Mouse (Mus musculus) forebrain, embryonic 10.5 days (tissue): ENCODE measurements around the gene Ralgps1. TPM values are rescaled to one million over a fixed set of nuclear protein-coding genes. Genes with fewer than 3 reads are reported as not detected.

Source experiments
- DNase-seq: peaks from one replicate; pipeline ENCODE4 v3.0.0-alpha.2; 2017; ENCODE audit warnings: low spot score; ENCODE audit errors: extremely low spot score
- H3K27ac ChIP-seq: fragments of 300-500 bp; sonication (generic); 2 replicates; pipeline ENCODE4 v1.5.1; 2016; ENCODE audit warnings: mild to moderate bottlenecking
- H3K27me3 ChIP-seq: fragments of 300-500 bp; sonication (generic); 2 replicates; pipeline ENCODE4 v1.6.1; 2016; ENCODE audit warnings: mild to moderate bottlenecking; ENCODE audit not compliant: poor library complexity, severe bottlenecking
- H3K36me3 ChIP-seq: fragments of 300-500 bp; sonication (generic); replicated peaks from 2 replicates; pipeline ENCODE4 v1.6.1; 2016; ENCODE audit warnings: mild to moderate bottlenecking, moderate library complexity
- H3K4me1 ChIP-seq: fragments of 300-500 bp; sonication (generic); 2 replicates; pipeline ENCODE4 v1.6.1; 2016
- H3K4me3 ChIP-seq: fragments of 300-500 bp; sonication (generic); 2 replicates; pipeline ENCODE4 v1.5.1; 2016; ENCODE audit warnings: mild to moderate bottlenecking, moderate library complexity
- H3K9me3 ChIP-seq: fragments of 300-500 bp; sonication (generic); 2 replicates; pipeline ENCODE4 v1.6.1; 2016; ENCODE audit warnings: mild to moderate bottlenecking, moderate library complexity
- WGBS: fragments of 180-500 bp; shearing (Covaris S2); methylation state at CpG from one replicate; pipeline ENCODE4 v1.1.7; 2016; 5-methylcytosine and 5-hydroxymethylcytosine counted together
- polyA plus RNA-seq: library from polyadenylated mRNA; unstranded; fragments of >200 nt; fragmentation: Nextera tagmentation; extraction: Ambion mirVana; gene quantifications from 2 replicates; pipeline ENCODE4 v1.2.1, GENCODE M21; 2016

Gene Ralgps1
- polyA plus RNA-seq, 1 experiment from 2014 or later, result 6.9 TPM

DNA sequence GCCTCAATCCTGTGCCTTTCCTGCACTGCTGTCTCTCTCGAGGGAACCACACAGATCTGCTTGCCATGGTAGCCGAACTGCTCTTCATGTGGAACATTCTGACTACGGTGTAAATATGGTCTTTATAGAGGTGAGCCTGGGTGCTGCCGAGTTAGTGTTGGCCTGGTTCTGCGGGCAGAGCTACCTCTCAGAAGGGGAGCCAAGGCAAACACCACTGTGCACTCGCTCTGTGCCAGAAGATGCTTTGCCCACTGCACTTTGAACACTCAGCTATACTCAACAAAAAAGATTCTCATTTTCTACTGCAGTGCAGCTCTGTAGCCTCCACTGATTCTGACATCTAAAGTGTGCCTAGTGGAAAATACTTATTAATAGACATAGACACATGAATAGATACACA, 133.7 kb downstream of the Ralgps1 start:
- WGBS, result 93% methylated on average over 6 of the region's 6 CpGs
- peaks cover 17% of the 10 kb centered on the region for H3K4me1 ChIP-seq
- H3K9me3 ChIP-seq, result no peaks in the 10 kb centered on the region
- H3K27me3 ChIP-seq, result no peaks in the 10 kb centered on the region
- no peak overlapping the region for H3K4me3 ChIP-seq
- no peak overlapping the region for H3K27ac ChIP-seq
- H3K36me3 ChIP-seq, result peaks cover 32% of the 10 kb centered on the region
- DNase-seq, result no peak

DNA sequence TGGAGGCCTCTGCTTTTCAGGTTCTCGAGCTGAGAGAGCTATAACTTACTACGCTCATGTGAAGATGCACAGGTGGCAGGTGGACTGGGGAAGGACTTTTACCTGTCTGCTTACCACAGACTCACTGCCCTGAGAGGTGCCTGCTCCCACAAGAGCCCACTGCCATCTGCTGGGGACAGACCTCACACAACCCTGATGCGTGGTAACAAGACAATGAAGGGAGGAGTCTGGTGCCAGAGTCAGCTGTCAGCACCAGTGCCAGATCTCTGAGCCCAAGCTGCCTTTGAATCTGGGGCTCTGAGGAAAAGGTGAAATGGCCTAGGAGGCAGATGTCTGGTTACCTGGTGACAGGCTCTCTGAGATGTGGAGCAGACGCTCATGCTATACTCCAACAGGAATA, 136.4 kb downstream of the Ralgps1 start:
- Histone ChIP-seq H3K4me3 (no peak overlapping the region), H3K4me1 (peaks cover 30% of the 10 kb centered on the region), H3K36me3 (peaks cover 46% of the 10 kb centered on the region), H3K27me3 (no peaks in the 10 kb centered on the region), H3K9me3 (no peaks in the 10 kb centered on the region), H3K27ac (no peak overlapping the region)
- no peak for DNase-seq
- WGBS, result 85% methylated on average over 4 of the region's 4 CpGs

DNA sequence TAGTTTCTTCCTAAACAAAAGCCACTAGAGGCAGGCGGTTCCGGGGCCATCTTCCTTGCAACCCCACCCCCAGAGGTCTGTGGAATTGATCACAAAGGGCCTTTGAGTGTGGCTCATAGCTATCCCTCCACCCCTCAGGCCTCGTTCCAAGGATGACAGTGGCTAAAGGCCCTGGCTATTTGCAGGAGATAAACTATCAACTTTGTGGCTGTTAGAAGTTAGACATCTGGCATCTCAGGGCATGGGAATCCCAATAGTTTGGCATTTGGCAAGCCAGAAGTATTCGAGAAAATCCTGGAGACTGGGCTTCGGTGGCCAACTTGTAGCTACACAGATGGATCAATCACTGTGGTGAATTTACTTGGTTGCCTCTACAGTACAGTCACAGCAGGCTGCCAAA, 137.4 kb downstream of the Ralgps1 start:
- no peak for DNase-seq
- no peaks in the 10 kb centered on the region for H3K27me3 ChIP-seq
- H3K4me3 ChIP-seq, result no peak overlapping the region
- H3K36me3 ChIP-seq, result peaks cover 56% of the 10 kb centered on the region
- no peaks in the 10 kb centered on the region for H3K9me3 ChIP-seq
- no peak overlapping the region for H3K27ac ChIP-seq
- H3K4me1 ChIP-seq, result peaks cover 30% of the 10 kb centered on the region
- WGBS, result 76% methylated on average over 5 of the region's 5 CpGs

DNA sequence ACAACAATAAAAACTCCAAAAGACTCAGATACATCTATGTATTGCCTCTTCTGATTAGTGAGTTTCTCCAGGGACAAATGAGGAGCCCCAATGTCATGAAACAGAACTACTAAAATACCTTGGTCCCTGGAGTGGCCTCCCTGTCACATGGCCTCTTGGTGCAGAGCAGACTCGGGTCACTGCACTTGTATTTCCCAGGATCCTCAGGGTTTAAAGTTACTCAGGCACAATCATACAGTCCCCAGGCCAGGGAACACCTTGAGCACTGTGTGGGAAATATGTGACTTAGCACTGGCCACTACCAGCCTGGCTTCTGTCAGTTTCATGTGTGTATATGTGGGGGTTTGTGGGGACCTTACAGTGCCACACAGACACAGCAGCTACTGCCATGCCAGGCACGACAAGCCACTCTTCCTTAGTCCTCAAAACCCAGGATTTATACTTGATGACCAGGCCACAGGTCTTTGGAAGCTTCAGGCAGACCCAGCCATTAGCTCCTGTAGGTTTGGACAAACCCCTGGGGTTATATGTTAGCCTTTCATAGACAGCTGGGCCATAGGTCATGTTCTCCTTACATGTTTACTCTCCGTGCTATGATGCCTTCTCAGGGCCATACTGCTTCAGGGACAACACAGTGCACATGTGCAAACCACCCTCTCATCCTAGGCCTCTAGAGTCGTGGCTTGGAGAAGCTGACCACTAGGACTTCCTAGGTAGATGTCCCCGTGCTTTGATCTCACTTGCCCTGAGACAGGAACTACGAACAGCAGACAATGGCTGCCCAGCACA, 138.3 kb downstream of the Ralgps1 start:
- peaks cover 30% of the 10 kb centered on the region for H3K4me1 ChIP-seq
- no peaks in the 10 kb centered on the region for H3K9me3 ChIP-seq
- WGBS, result 80% methylated on average over 6 of the region's 6 CpGs
- H3K36me3 ChIP-seq, result peaks cover 63% of the 10 kb centered on the region
- no peak overlapping the region for H3K27ac ChIP-seq
- no peak overlapping the region for H3K4me3 ChIP-seq
- no peaks in the 10 kb centered on the region for H3K27me3 ChIP-seq
- DNase-seq, result no peak

DNA sequence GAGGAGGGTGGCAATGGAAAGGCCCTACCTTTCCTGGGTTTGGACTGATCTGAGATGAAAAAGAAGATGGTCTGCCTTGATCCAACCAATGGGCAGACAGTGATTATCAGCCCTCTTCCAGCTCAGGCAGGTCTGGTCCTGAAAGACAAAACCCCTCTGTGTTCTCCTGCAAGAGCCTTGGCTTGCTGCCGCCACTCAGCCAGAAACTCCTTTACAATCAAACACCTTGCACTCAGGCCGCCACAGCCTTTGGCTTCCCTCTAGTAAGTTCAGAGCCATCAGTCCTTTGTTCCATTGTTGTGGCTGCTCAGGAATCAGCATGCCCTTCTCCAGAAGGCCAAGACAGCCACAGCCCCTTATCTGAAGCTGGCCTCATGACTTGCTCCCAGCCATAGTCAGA, 139.5 kb downstream of the Ralgps1 start:
- peaks cover 38% of the 10 kb centered on the region for H3K4me1 ChIP-seq
- H3K27me3 ChIP-seq, result no peaks in the 10 kb centered on the region
- peaks cover 55% of the 10 kb centered on the region for H3K36me3 ChIP-seq
- H3K9me3 ChIP-seq, result no peaks in the 10 kb centered on the region
- no peak for DNase-seq
- 67% methylated on average over 2 of the region's 2 CpGs for WGBS
- peak overlapping the region; percentile 20; the same call in 1 of the 2 replicates for H3K27ac ChIP-seq
- H3K4me3 ChIP-seq, result no peak overlapping the region

DNA sequence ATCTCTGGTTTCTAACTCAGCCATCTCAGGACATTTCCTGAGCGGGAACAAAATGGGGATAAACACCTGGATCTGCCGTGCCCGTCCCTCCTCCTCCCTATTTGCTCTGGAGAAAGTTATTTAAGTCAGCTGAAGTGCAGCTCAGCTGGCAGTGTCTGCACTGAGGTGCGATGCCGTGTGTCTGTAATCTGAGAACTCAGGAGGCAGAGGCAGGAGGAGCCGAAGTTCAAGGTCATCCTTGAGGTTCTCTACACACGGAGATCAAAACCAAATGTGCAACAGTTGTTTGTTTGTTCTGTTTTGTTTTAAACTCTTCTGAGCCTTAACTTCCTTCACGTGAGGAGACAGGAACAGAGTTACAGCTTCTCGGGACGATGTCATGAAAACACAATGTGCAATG, 140.6 kb downstream of the Ralgps1 start:
- H3K9me3 ChIP-seq, result no peaks in the 10 kb centered on the region
- H3K36me3 ChIP-seq, result peaks cover 58% of the 10 kb centered on the region
- H3K4me1 ChIP-seq, result peaks cover 38% of the 10 kb centered on the region
- no peaks in the 10 kb centered on the region for H3K27me3 ChIP-seq
- WGBS, result 81% methylated on average over 10 of the region's 10 CpGs
- DNase-seq, result no peak
- H3K4me3 ChIP-seq, result no peak overlapping the region
- H3K27ac ChIP-seq, result no peak overlapping the region

DNA sequence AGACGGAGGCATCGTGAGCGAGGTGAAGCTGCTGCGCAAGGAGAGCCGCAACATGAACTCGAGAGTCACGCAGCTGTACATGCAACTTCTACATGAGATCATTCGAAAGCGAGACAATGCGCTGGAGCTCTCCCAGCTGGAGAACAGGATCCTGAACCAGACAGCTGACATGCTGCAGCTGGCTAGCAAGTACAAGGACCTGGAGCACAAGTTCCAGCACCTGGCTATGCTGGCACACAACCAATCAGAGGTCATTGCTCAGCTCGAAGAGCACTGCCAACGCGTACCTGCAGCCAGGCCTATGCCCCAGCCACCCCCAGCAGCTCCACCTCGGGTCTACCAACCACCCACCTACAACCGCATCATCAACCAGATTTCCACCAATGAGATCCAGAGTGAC, 142.7 kb downstream of the Ralgps1 start:
- Histone ChIP-seq H3K9me3 (no peaks in the 10 kb centered on the region), H3K4me3 (no peak overlapping the region), H3K4me1 (peaks cover 34% of the 10 kb centered on the region), H3K27ac (no peak overlapping the region), H3K36me3 (peaks cover 61% of the 10 kb centered on the region), H3K27me3 (no peaks in the 10 kb centered on the region)
- no peak for DNase-seq
- 95% methylated on average over 15 of the region's 15 CpGs for WGBS

DNA sequence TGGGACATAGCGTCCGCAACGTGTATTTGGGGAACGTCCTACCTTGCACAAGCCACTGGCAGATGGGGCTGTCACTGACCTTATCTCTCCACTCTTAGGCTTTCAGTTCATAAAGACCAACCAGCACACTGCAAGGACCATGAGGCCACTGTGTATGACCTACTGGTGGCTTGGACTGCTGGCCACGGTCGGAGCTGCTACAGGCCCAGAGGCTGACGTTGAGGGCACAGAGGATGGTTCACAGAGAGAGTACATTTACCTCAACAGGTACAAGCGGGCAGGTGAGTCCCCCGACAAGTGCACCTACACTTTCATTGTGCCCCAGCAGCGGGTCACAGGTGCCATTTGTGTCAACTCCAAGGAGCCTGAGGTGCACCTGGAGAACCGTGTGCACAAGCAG, 143.2 kb downstream of the Ralgps1 start:
- H3K27me3 ChIP-seq, result no peaks in the 10 kb centered on the region
- 92% methylated on average over 11 of the region's 11 CpGs for WGBS
- H3K36me3 ChIP-seq, result peaks cover 61% of the 10 kb centered on the region
- H3K9me3 ChIP-seq, result no peaks in the 10 kb centered on the region
- H3K4me1 ChIP-seq, result peaks cover 29% of the 10 kb centered on the region
- no peak for DNase-seq
- no peak overlapping the region for H3K4me3 ChIP-seq
- no peak overlapping the region for H3K27ac ChIP-seq

DNA sequence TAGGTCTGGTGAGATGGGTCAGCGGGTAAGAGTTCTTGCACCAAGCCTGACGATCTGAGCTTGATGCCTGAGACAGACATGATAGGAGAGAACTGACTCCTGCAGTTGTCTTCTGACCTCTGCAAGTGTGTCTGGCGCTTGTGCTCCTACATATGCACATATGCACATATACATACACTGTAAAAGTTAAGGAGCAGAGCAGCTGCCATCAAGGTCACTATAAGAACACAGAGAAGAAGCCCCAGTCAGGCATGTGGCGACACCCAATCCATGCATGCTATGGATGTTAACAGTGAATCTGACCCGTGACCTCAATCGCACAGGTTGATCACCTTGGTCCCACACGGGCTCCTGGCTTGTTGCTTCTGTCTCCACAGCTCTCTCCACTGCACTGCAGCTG, 145.4 kb downstream of the Ralgps1 start:
- Histone ChIP-seq H3K36me3 (peaks cover 63% of the 10 kb centered on the region), H3K4me1 (peaks cover 12% of the 10 kb centered on the region)
- WGBS, result 93% methylated on average over 7 of the region's 7 CpGs

DNA sequence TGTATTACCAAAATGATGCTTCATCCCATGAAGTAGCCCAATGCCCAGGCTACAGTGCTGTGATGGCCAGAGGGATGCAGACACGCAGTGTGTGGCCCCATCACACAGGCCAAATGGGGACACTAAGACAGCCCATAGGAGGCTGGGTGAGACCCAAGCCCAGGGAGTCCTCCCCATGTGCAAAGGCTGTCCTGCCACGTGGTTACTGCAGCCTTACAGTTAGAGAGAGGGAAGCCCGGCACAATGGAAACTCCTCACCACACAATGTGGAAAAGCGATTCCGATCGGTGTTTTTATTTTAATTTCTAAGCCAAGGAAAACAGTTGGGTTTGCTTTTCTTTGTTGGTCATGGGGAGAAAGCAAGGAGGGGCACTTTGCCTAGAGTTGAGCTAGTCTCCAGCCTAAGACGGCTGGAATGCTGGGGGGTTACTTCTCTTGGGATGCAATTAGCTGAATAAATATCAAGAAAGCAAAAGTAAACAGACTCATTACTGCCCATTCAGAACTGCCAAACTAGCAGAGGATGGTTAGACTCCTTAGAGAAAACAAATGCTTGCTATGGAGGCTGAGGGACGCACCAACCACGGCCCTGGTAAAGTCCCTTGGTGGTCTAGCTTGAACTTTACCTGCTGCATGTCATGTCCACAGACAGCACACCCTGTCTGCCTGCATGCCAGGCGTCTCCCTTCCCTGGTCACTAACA, 147.5 kb downstream of the Ralgps1 start:
- Histone ChIP-seq H3K27me3 (no peaks in the 10 kb centered on the region), H3K4me3 (no peak overlapping the region), H3K9me3 (no peaks in the 10 kb centered on the region), H3K27ac (no peak overlapping the region), H3K36me3 (peaks cover 61% of the 10 kb centered on the region), H3K4me1 (peaks cover 32% of the 10 kb centered on the region)
- 90% methylated on average over 10 of the region's 10 CpGs for WGBS
- DNase-seq, result no peak

More for the DNA sequence above, 145.4 kb downstream of the Ralgps1 start:
- no peaks in the 10 kb centered on the region for H3K9me3 ChIP-seq
- no peaks in the 10 kb centered on the region for H3K27me3 ChIP-seq
- H3K4me3 ChIP-seq, result no peak overlapping the region
- DNase-seq, result no peak
- no peak overlapping the region for H3K27ac ChIP-seq

DNA sequence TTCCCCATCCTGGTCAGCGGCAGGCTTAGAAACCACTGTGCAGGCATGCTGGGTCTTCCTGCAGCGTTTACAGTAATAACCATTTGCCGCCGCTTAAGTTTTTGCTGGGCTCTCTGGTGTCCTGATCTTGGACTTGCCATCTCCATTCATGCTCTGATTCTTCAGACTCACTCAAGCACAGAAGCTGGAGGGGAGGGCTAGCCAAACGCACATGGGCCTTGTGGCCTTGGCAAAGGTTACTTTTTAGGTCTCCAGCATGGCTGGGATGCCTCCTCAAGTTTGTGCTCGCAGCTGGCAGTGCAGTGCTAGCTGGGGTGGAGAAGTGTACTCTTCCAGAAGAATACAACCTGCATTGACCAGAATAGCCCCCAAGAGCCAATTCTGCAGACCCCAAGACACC, 148.8 kb downstream of the Ralgps1 start:
- H3K4me3 ChIP-seq, result no peak overlapping the region
- peaks cover 51% of the 10 kb centered on the region for H3K36me3 ChIP-seq
- H3K27ac ChIP-seq, result no peak overlapping the region
- no peaks in the 10 kb centered on the region for H3K9me3 ChIP-seq
- 94% methylated on average over 6 of the region's 6 CpGs for WGBS
- H3K4me1 ChIP-seq, result peaks cover 43% of the 10 kb centered on the region
- no peaks in the 10 kb centered on the region for H3K27me3 ChIP-seq
- no peak for DNase-seq

DNA sequence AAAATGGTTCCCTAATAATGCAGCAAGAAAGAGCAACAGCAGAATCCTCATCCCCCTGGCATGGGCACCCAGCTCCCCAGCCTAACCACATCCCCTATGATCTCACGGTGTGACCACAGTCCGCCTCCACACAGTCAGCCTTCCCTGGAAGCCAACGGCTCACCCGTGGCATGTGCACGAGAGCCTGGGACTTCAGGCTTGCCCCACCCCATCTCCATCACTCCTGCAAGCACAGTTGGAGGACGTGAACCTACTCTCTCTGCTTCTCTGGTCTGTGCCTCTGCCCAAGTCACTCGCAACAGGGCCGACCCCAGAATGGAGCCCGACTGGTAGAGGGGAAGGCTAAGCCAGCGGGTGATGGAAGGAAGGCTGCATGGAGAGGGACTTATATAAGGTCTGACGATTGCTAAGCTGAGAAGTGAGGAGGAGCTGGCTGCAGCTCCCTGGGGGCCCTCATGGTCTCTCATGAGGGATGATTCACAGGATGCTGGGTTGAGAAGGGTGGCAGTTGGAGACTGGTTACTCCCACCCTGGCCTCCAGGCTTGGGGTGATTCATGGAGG, 149.9 kb downstream of the Ralgps1 start:
- no peak for DNase-seq
- Histone ChIP-seq H3K36me3 (peaks cover 51% of the 10 kb centered on the region), H3K4me3 (no peak overlapping the region), H3K27ac (no peak overlapping the region), H3K4me1 (peaks cover 43% of the 10 kb centered on the region), H3K27me3 (no peaks in the 10 kb centered on the region), H3K9me3 (no peaks in the 10 kb centered on the region)
- WGBS, result 90% methylated on average over 11 of the region's 11 CpGs
